Mouse (Mus musculus): ENCODE data around the gene 1110051M20Rik. TPM values are rescaled to one million over a fixed set of nuclear protein-coding genes. Genes with fewer than 3 reads are reported as not detected.

1110051M20Rik gene
- total RNA-seq, 2 experiments from 2014 or later: 15.0 to 16.4 TPM

GRCm38 (mm10) chr2:91268706-91269105 is 175.8 kb downstream of the 1110051M20Rik start:
- DNase-seq (ENCODE audit: low spot score in 2 of 2): no peak

- no peak for DNase-seq (ENCODE audit: low spot score in 2 of 2)
These were observed 176.5 kb downstream of the 1110051M20Rik start for GRCm38 (mm10) chr2:91268042-91268441.

- peak; percentile 93 to 95 for DNase-seq (ENCODE audit: low spot score in 2 of 2)
These were observed 179.5 kb downstream of the 1110051M20Rik start, which contains the start of gene Arfgap2 for GRCm38 (mm10) chr2:91264711-91265681. Arfgap2 (plus strand) TSS chr2:91264974.

GRCm38 (mm10) chr2:91263692-91264660 is 180.5 kb downstream of the 1110051M20Rik start:
- DNase-seq (ENCODE audit: low spot score in 2 of 2): no peak

- no peak for DNase-seq (ENCODE audit: low spot score in 2 of 2)
These were observed 185.0 kb downstream of the 1110051M20Rik start for GRCm38 (mm10) chr2:91259493-91259892.

GRCm38 (mm10) chr2:91258830-91259229 is 185.7 kb downstream of the 1110051M20Rik start:
- DNase-seq (ENCODE audit: low spot score in 2 of 2): no peak

- no peak for DNase-seq (ENCODE audit: low spot score in 2 of 2)
These were observed 186.4 kb downstream of the 1110051M20Rik start for GRCm38 (mm10) chr2:91258054-91258453.

GRCm38 (mm10) chr2:91257126-91257980 is 187.2 kb downstream of the 1110051M20Rik start:
- peak in 1 of 2 experiments; percentile 48 for DNase-seq (ENCODE audit: low spot score in 2 of 2)

GRCm38 (mm10) chr2:91256256-91257125 is 188.0 kb downstream of the 1110051M20Rik start:
- peak; percentile 66 to 75 for DNase-seq (ENCODE audit: low spot score in 2 of 2)

- DNase-seq (ENCODE audit: low spot score in 2 of 2): no peak
These were observed 188.8 kb downstream of the 1110051M20Rik start, which contains the start of gene Pacsin3 for GRCm38 (mm10) chr2:91255661-91256150. Pacsin3 (plus strand) TSS chr2:91255954.

- DNase-seq (ENCODE audit: low spot score in 2 of 2): no peak
These were observed 189.7 kb downstream of the 1110051M20Rik start for GRCm38 (mm10) chr2:91254725-91255380.

GRCm38 (mm10) chr2:91252512-91252911 is 192.0 kb downstream of the 1110051M20Rik start:
- no peak for DNase-seq (ENCODE audit: low spot score in 2 of 2)

- no peak for DNase-seq (ENCODE audit: low spot score in 2 of 2)
These were observed 192.5 kb downstream of the 1110051M20Rik start for GRCm38 (mm10) chr2:91252001-91252400.

- no peak for DNase-seq (ENCODE audit: low spot score in 2 of 2)
These were observed 196.1 kb downstream of the 1110051M20Rik start for GRCm38 (mm10) chr2:91248366-91248765.

GRCm38 (mm10) chr2:91244557-91245228 is 199.8 kb downstream of the 1110051M20Rik start:
- DNase-seq (ENCODE audit: low spot score in 2 of 2): no peak

- no peak for DNase-seq (ENCODE audit: low spot score in 2 of 2)
These were observed 201.1 kb downstream of the 1110051M20Rik start for GRCm38 (mm10) chr2:91243416-91243815.

- no peak for DNase-seq (ENCODE audit: low spot score in 2 of 2)
These were observed 202.0 kb downstream of the 1110051M20Rik start for GRCm38 (mm10) chr2:91242547-91242946.

Data from adrenal gland, adult 18-20 months (tissue).